Mouse (Mus musculus): ENCODE measurements around the gene Slit3. TPM values are rescaled to one million over a fixed set of nuclear protein-coding genes. Genes with fewer than 3 reads are reported as not detected.

Gene Slit3
- total RNA-seq, 4 experiments from 2014 or later = 12.6 to 18.4 (median 15.0) TPM

- no peak for DNase-seq (ENCODE audit: low spot score)
These were observed 450.9 kb downstream of the Slit3 start for GRCm38 (mm10) chr11:35571910-35572309.

GRCm38 (mm10) chr11:35578796-35579195 is 457.8 kb downstream of the Slit3 start:
- DNase-seq (ENCODE audit: low spot score) = no peak

- DNase-seq (ENCODE audit: low spot score) = no peak
These were observed 461.6 kb downstream of the Slit3 start for GRCm38 (mm10) chr11:35582591-35582990.

GRCm38 (mm10) chr11:35583633-35584032 is 462.6 kb downstream of the Slit3 start:
- no peak for DNase-seq (ENCODE audit: low spot score)

- peak; percentile 79 for DNase-seq (ENCODE audit: low spot score)
These were observed 466.3 kb downstream of the Slit3 start for GRCm38 (mm10) chr11:35587174-35587959.

GRCm38 (mm10) chr11:35589892-35590291 is 468.9 kb downstream of the Slit3 start:
- DNase-seq (ENCODE audit: low spot score) = no peak

GRCm38 (mm10) chr11:35593146-35594034 is 472.4 kb downstream of the Slit3 start:
- DNase-seq (ENCODE audit: low spot score) = no peak

GRCm38 (mm10) chr11:35596064-35596463 is 475.0 kb downstream of the Slit3 start:
- DNase-seq (ENCODE audit: low spot score) = no peak

GRCm38 (mm10) chr11:35597882-35598281 is 476.9 kb downstream of the Slit3 start:
- DNase-seq (ENCODE audit: low spot score) = no peak

- no peak for DNase-seq (ENCODE audit: low spot score)
These were observed 477.7 kb downstream of the Slit3 start for GRCm38 (mm10) chr11:35598732-35599131.

GRCm38 (mm10) chr11:35601652-35602240 is 480.7 kb downstream of the Slit3 start:
- no peak for DNase-seq (ENCODE audit: low spot score)

- DNase-seq (ENCODE audit: low spot score) = no peak
These were observed 481.6 kb downstream of the Slit3 start for GRCm38 (mm10) chr11:35602586-35602985.

GRCm38 (mm10) chr11:35603946-35604345 is 482.9 kb downstream of the Slit3 start:
- DNase-seq (ENCODE audit: low spot score) = no peak

GRCm38 (mm10) chr11:35604848-35605790 is 484.1 kb downstream of the Slit3 start:
- DNase-seq (ENCODE audit: low spot score) = no peak

- DNase-seq (ENCODE audit: low spot score) = no peak
These were observed 486.2 kb downstream of the Slit3 start for GRCm38 (mm10) chr11:35607191-35607590.

GRCm38 (mm10) chr11:35608794-35609193 is 487.8 kb downstream of the Slit3 start:
- no peak for DNase-seq (ENCODE audit: low spot score)

GRCm38 (mm10) chr11:35612262-35612896 is 491.4 kb downstream of the Slit3 start:
- no peak for DNase-seq (ENCODE audit: low spot score)

- no peak for DNase-seq (ENCODE audit: low spot score)
These were observed 493.5 kb downstream of the Slit3 start for GRCm38 (mm10) chr11:35614530-35614929.

GRCm38 (mm10) chr11:35619421-35619820 is 498.4 kb downstream of the Slit3 start:
- DNase-seq (ENCODE audit: low spot score) = no peak

GRCm38 (mm10) chr11:35622736-35623135 is 501.7 kb downstream of the Slit3 start:
- DNase-seq (ENCODE audit: low spot score) = no peak

Data from heart, adult 8-10 months (tissue).